In the genomic region with DNA sequence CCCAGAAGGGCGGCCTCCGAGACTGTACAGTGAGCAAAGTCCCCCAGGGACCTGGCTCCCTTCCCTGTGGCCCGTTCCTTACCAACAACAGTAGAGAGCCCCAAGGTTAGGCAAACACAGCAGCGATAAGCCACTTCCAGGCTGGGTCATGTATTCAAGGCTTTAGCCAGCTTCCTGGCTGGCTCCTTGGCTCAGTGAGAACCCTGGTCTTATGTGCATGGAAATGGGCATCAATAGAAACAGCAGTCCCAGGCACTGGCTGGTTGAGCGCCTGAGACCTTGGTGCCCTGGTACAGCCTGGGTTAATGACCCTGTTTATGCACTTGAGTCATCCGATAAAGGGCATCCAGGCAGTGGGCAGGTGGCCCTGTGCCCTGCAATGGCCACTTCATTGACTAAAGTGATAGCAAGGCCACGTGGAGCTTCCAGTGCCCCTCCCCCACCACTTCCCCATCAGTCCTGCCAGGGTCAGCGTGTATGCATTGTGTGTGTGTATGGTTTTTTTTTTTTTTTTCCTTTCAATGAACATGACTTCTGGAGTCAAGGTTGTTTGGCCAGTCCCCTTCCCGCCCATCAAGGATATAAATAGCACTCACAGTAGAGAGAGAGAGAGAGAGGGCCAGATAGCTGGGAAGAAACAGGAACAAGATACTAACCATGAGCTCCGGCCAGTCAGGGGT, we compare ENCODE assay signal across 9 mouse cellular contexts. TPM values are rescaled to one million over a fixed set of nuclear protein-coding genes. Genes with fewer than 3 reads are reported as not detected.
DNase-seq lines count a peak whose midpoint lies in the region; ATAC-seq and TF ChIP-seq lines count a peak whose summit lies in the region.
"Had no signal": no experiment of that assay in that cellular context is flagged by ENCODE, and none has a peak within 500 bp of the region (broad histone marks: within the 10 kb centered on the region; RNA-seq: fewer than 3 reads in every experiment).

A gene (plus strand): TSS at position 609 of the 680 bp plus-strand sequence.

- TF ChIP-seq POLR2A in small intestine, adult 2 months (IDR thresholded peaks at IDR 0.05; ENCODE audit: low read depth, low read length) = no peak; the same call in 1 of the 2 replicates
- no peak for TF ChIP-seq POLR2A in lung, adult 2 months (IDR thresholded peaks at IDR 0.05; ENCODE audit: borderline replicate concordance, extremely low read depth, low read depth, low read length)

- 0 out of 2 replicates have a peak, but pooled peaks cover 3% of the 10 kb centered on the region for H3K27me3 ChIP-seq in kidney, embryonic 16.5 days (ENCODE audit: insufficient read depth, low read length)
- H3K27me3 ChIP-seq in small intestine, adult 2 months (ENCODE audit: control insufficient read depth, insufficient read depth, low read length) = no peaks in the 10 kb centered on the region
- H3K27me3 ChIP-seq in midbrain, embryonic 11.5 days (ENCODE audit: control insufficient read depth, insufficient read depth, low read length) = no peaks in the 10 kb centered on the region

- no peaks in the 10 kb centered on the region for H3K4me1 ChIP-seq in kidney, embryonic 16.5 days (ENCODE audit: insufficient read depth, low read length)
- peaks cover 21% of the 10 kb centered on the region for H3K4me1 ChIP-seq in small intestine, adult 2 months (ENCODE audit: control insufficient read depth, insufficient read depth, insufficient read length, low read length)
- no peaks in the 10 kb centered on the region for H3K4me1 ChIP-seq in midbrain, embryonic 11.5 days (ENCODE audit: control insufficient read depth, insufficient read depth, low read length)
- no peaks in the 10 kb centered on the region for H3K4me1 ChIP-seq in lung, adult 2 months (ENCODE audit: control insufficient read depth, insufficient read depth, low read length)
- H3K4me1 ChIP-seq: midbrain, embryonic 12.5 days had no signal

- no peak for TF ChIP-seq CTCF in small intestine, adult 2 months (IDR thresholded peaks at IDR 0.05; ENCODE audit: extremely low read depth, insufficient read length, insufficient replicate concordance, low read depth, low read length)
- no peak for TF ChIP-seq CTCF in lung, adult 2 months (IDR thresholded peaks at IDR 0.05; ENCODE audit: insufficient read depth, low read length)

- no peaks in the 10 kb centered on the region for H3K9me3 ChIP-seq in kidney, embryonic 16.5 days (ENCODE audit: low read length)
- H3K9me3 ChIP-seq in midbrain, embryonic 11.5 days (ENCODE audit: control insufficient read depth, low read length) = no peaks in the 10 kb centered on the region

- 66% methylated on average over 10 of the region's 10 CpGs for WGBS in kidney, embryonic 16.5 days
- 25% methylated on average over 10 of the region's 10 CpGs for WGBS in small intestine, adult 2 months
- WGBS in midbrain, embryonic 11.5 days = 77% methylated on average over 10 of the region's 10 CpGs
- 44% methylated on average over 10 of the region's 10 CpGs for WGBS in lung, adult 2 months

- peak; percentile 53 for DNase-seq in kidney, adult 9 months
- peak; percentile 89 for DNase-seq in adrenal gland, postnatal 36 days
- peak; percentile 32 to 35 for DNase-seq in heart, postnatal 36 days
- no peak for DNase-seq in midbrain, embryonic 11.5 days (ENCODE audit: low spot score, missing footprints)
- no peak for DNase-seq in frontal cortex, postnatal 10 days (ENCODE audit: low spot score in 2 of 2)
- no peak for DNase-seq in lung, adult 2 months

- no peak within 1 kb of the TSS for H3K4me3 ChIP-seq in kidney, embryonic 16.5 days (ENCODE audit: low read length)
- H3K4me3 ChIP-seq in small intestine, adult 2 months (ENCODE audit: low read depth, low read length) = peak within 1 kb of the TSS; percentile 23; the same call in 1 of the 2 replicates
- H3K4me3 ChIP-seq in midbrain, embryonic 11.5 days (ENCODE audit: low read depth, low read length) = no peak within 1 kb of the TSS
- no peak within 1 kb of the TSS for H3K4me3 ChIP-seq in lung, adult 2 months (replicated peaks; ENCODE audit: extremely low read depth, low read depth, low read length)
- H3K4me3 ChIP-seq: midbrain, embryonic 12.5 days had no signal

- no peak within 1 kb of the TSS for H3K9ac ChIP-seq in kidney, embryonic 16.5 days (replicated peaks; ENCODE audit: low read length)
- H3K9ac ChIP-seq in midbrain, embryonic 11.5 days (ENCODE audit: low read length) = no peak within 1 kb of the TSS
- H3K9ac ChIP-seq: midbrain, embryonic 12.5 days had no signal

- H3K27ac ChIP-seq in kidney, embryonic 16.5 days (ENCODE audit: low read length) = no peak within 1 kb of the TSS
- peak within 1 kb of the TSS; percentile 22 for H3K27ac ChIP-seq in small intestine, adult 2 months (ENCODE audit: insufficient read depth, low read depth, low read length)
- no peak within 1 kb of the TSS for H3K27ac ChIP-seq in midbrain, embryonic 11.5 days (ENCODE audit: low read depth, low read length)
- H3K27ac ChIP-seq: midbrain, embryonic 12.5 days had no signal

- intact Hi-C loops in heart, postnatal 36 days (cut with DNase I) = no loop called here

- H3K36me3 ChIP-seq in kidney, embryonic 16.5 days (ENCODE audit: insufficient read depth, low read length) = no peaks in the 10 kb centered on the region
- H3K36me3 ChIP-seq in small intestine, adult 2 months (ENCODE audit: control insufficient read depth, insufficient read depth, low read length) = no peaks in the 10 kb centered on the region
- no peaks in the 10 kb centered on the region for H3K36me3 ChIP-seq in midbrain, embryonic 11.5 days (ENCODE audit: control insufficient read depth, insufficient read depth, low read length)
- H3K36me3 ChIP-seq: midbrain, embryonic 12.5 days had no signal

- no peak for ATAC-seq in kidney, embryonic 16.5 days (ENCODE audit: low FRiP score, low TSS enrichment)
- no peak for ATAC-seq in midbrain, embryonic 11.5 days (ENCODE audit: low FRiP score)

- H3K4me2 ChIP-seq in kidney, embryonic 16.5 days (replicated peaks; ENCODE audit: low read depth, low read length) = no peak within 1 kb of the TSS
- H3K4me2 ChIP-seq in midbrain, embryonic 11.5 days = no peak within 1 kb of the TSS
- H3K4me2 ChIP-seq: midbrain, embryonic 12.5 days had no signal

RNA-seq across cellular contexts. Expression of the gene that starts here (rescaled TPM):
- polyA plus RNA-seq in kidney, embryonic 16.5 days (2015; fragmentation: Nextera tagmentation; extraction: Ambion mirVana) = 0.57 and 0.97 TPM in 2 replicates
- 10 to 100 TPM; 27.9 to 52.7 TPM for total RNA-seq in adrenal gland, postnatal 36 days (2021)
- 10 to 100 TPM; 14.2 to 15.3 TPM for total RNA-seq in heart, postnatal 36 days (2021)
- 1.8 and 23.0 TPM in 2 replicates for polyA plus RNA-seq in small intestine, adult 2 months (2012; rRNA removed)
- not detected in 2 replicates for polyA plus RNA-seq in midbrain, embryonic 11.5 days (2014; fragmentation: Nextera tagmentation; extraction: Ambion mirVana)
- polyA plus RNA-seq in lung, adult 2 months (2012; rRNA removed) = 0.36 and 0.54 TPM in 2 replicates
- polyA plus RNA-seq: midbrain, embryonic 12.5 days had no signal

Comparison
In these comparisons a context has a peak if more than half of its experiments do, and no peak if none do; other contexts are left out.
1. DNase-seq: peak in kidney, adult 9 months (single experiment), adrenal gland, postnatal 36 days (2 of 2) and heart, postnatal 36 days (2 of 2); none in midbrain, embryonic 11.5 days (single experiment), frontal cortex, postnatal 10 days (0 of 2) and lung, adult 2 months (single experiment).